Mouse (Mus musculus): Measurements from ENCODE around the gene Gm31571.
"Not testable (repeated sequence)": the region's sequence is repeated elsewhere in the genome, so short reads cannot be mapped to it uniquely, and the experiment has no call there.

Gene Gm31571

DNA sequence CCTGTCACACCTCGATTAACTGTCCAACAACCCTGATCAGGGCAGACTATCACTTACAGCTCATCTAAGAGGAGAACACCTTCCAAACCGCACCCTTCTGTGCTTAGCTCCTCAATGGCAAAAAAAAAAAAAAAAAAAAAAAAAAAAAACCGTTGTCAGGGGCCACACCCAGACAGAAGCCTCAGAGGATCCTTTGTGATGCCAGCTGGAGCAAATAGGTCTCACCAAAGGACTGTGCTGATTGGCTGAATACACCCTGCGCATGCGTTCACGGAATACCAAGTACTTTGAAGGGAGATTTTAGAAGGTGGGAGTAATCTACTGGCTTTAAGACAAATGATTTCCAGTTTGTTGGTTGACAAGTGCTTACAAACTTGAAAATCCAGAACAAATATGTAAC is at the start of gene Gm31571:
Gene Gm31571, minus strand, starts transcription at position 101 of the 400 bp plus-strand sequence.
- in situ Hi-C loops (cut with MboI, MseI): not testable (repeated sequence)
